Mouse (Mus musculus) spleen, adult 2 months (tissue): ENCODE measurements around the gene Neil1. TPM values are rescaled to one million over a fixed set of nuclear protein-coding genes. Genes with fewer than 3 reads are reported as not detected.

ENCODE experiments used
- DNase-seq, 2 experiments: peaks; one replicate each; pipeline versions ENCODE4 v3.0.0 to v3.0.0-alpha.2; 2012 to 2021; ENCODE audit warnings: low spot score in 2 of 2, low read depth in 1 of 2
- H3K27ac ChIP-seq: fragments of 200-500 bp; 2 replicates; pipeline ENCODE4 v1.5.1; 2012; ENCODE audit warnings: low read length, inconsistent platforms; ENCODE audit not compliant: insufficient read depth
- H3K27me3 ChIP-seq: fragments of 200-500 bp; 2 replicates; pipeline ENCODE4 v1.6.1; 2012; ENCODE audit warnings: mild to moderate bottlenecking, moderate library complexity, low read length, inconsistent platforms; ENCODE audit not compliant: control insufficient read depth, insufficient read depth
- H3K36me3 ChIP-seq: fragments of 200-500 bp; 2 replicates; pipeline ENCODE4 v1.6.1; 2012; ENCODE audit warnings: mild to moderate bottlenecking, low read length, inconsistent platforms; ENCODE audit not compliant: control insufficient read depth, insufficient read depth
- H3K4me1 ChIP-seq: fragments of 200-500 bp; 2 replicates; pipeline ENCODE4 v1.6.1; 2011; ENCODE audit warnings: inconsistent platforms; ENCODE audit not compliant: control insufficient read depth, insufficient read depth, insufficient read length
- H3K4me3 ChIP-seq: fragments of 200-500 bp; 2 replicates; pipeline ENCODE4 v1.5.1; 2011; ENCODE audit warnings: mild to moderate bottlenecking, inconsistent platforms; ENCODE audit not compliant: insufficient read depth, insufficient read length; ENCODE audit errors: extremely low read depth
- CTCF ChIP-seq: fragments of 200-500 bp; IDR thresholded peaks from 2 replicates; pipeline ENCODE4 v1.5.1; 2011; ENCODE audit warnings: mild to moderate bottlenecking, inconsistent platforms; ENCODE audit not compliant: insufficient read depth, insufficient read length, insufficient replicate concordance; ENCODE audit errors: extremely low read depth
- POLR2A ChIP-seq: fragments of 200-500 bp; IDR thresholded peaks from 2 replicates; pipeline ENCODE4 v1.6.1; 2011; ENCODE audit warnings: low read depth, low read length, inconsistent platforms
- WGBS: fragments of 180-500 bp; shearing (Covaris S2); methylation state at CpG from one replicate; pipeline ENCODE4 v1.1.7; 2018; 5-methylcytosine and 5-hydroxymethylcytosine counted together
- polyA plus RNA-seq: library from polyadenylated mRNA; depleted of rRNA; stranded (reverse); fragments of >200 nt; gene quantifications from 2 replicates; pipeline ENCODE4 v1.2.3, GENCODE M21; 2012

The Neil1 gene
- polyA plus RNA-seq, 1 experiment, result 11.5 TPM

DNA sequence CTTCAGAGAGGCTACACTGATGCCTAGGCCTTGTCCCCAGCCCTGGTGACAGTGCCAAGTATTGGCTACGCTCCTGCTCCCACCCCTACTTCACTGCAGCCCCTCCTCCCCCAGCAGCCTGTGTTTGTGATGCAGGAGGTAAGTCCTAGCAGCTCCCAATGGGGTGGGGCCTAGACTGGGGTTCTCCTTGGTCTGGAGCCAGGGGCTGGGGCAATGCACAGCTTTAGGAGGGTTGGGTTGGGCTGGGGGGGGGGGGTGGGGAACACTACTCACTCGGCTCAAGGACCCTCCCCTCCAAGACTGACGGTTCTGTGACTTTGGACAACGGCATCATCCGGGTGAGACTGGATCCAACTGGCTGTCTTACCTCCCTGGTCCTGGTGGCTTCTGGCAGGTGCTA lies 8.5 kb downstream of the Neil1 start:
- H3K27ac ChIP-seq, result no peak overlapping the region
- no peaks in the 10 kb centered on the region for H3K4me1 ChIP-seq
- WGBS, result 93% methylated on average over 5 of the region's 5 CpGs
- H3K4me3 ChIP-seq, result no peak overlapping the region
- DNase-seq, result no peak
- no peaks in the 10 kb centered on the region for H3K27me3 ChIP-seq
- H3K36me3 ChIP-seq, result peaks cover 51% of the 10 kb centered on the region
- TF ChIP-seq POLR2A, result no peak
- no peak for TF ChIP-seq CTCF

DNA sequence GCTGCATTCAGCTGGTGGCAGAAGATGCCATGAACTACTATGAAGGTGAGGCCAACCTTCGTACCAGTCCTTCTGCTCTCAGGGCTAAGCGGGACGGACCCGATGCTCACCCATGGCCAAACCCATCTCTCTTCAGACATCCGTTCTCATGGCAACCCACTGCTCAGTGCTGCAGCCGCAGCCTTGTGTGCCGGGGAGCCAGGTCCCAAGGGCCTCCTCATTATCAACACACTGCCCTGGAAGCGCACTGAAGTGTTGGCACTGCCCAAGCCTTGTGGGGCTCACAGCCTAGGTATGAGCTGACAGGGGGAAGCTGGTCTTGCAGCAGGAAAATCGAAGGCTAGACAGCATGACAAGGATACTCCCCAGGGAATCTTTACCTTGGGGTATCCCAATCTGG lies 9.0 kb downstream of the Neil1 start:
- Histone ChIP-seq H3K27me3 (no peaks in the 10 kb centered on the region), H3K27ac (no peak overlapping the region), H3K4me1 (no peaks in the 10 kb centered on the region), H3K4me3 (no peak overlapping the region), H3K36me3 (peaks cover 47% of the 10 kb centered on the region)
- no peak for DNase-seq
- 94% methylated on average over 9 of the region's 9 CpGs for WGBS
- no peak for TF ChIP-seq POLR2A
- TF ChIP-seq CTCF, result no peak

DNA sequence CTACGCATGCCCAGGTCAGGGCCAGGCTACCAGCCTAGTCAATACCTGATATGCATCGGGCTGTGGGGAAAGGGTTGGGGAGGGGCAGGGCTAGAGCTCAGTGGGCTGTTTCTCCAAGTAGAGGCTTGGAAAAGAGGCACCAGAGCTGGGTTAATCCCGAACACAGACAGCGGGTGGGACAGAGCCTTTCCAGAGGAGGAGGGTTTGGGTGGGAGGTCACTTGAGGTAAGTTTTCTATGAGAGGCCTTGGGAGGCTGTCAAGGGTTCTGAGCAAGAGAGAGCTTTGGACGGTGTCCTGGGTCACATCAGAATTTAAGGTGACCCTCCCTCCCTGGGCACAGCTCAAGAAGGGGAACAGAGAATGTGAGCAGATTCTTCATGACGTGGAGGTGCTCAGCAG lies 9.6 kb downstream of the Neil1 start:
- 93% methylated on average over 6 of the region's 6 CpGs for WGBS
- peaks cover 43% of the 10 kb centered on the region for H3K36me3 ChIP-seq

GRCm38 (mm10) chr9:57137777-57138176 lies 10.3 kb downstream of the Neil1 start:
- no peak overlapping the region for H3K4me3 ChIP-seq
- H3K4me1 ChIP-seq, result no peaks in the 10 kb centered on the region
- H3K36me3 ChIP-seq, result peaks cover 36% of the 10 kb centered on the region
- no peak for DNase-seq
- TF ChIP-seq CTCF (no peak), POLR2A (no peak)
- WGBS, result 83% methylated on average over 9 of the region's 9 CpGs
- no peaks in the 10 kb centered on the region for H3K27me3 ChIP-seq
- H3K27ac ChIP-seq, result no peak overlapping the region

More for the DNA sequence above, 9.6 kb downstream of the Neil1 start:
- no peak for TF ChIP-seq CTCF
- DNase-seq, result no peak
- no peak overlapping the region for H3K27ac ChIP-seq
- no peaks in the 10 kb centered on the region for H3K4me1 ChIP-seq
- no peak overlapping the region for H3K4me3 ChIP-seq
- H3K27me3 ChIP-seq, result no peaks in the 10 kb centered on the region

- Histone ChIP-seq H3K27ac (no peak overlapping the region), H3K27me3 (no peaks in the 10 kb centered on the region), H3K4me1 (no peaks in the 10 kb centered on the region), H3K4me3 (no peak overlapping the region), H3K36me3 (peaks cover 34% of the 10 kb centered on the region)
- 89% methylated on average over 6 of the region's 6 CpGs for WGBS
- TF ChIP-seq POLR2A (no peak), CTCF (no peak)
- no peak for DNase-seq
Observed at GRCm38 (mm10) chr9:57137246-57137645, 10.9 kb downstream of the Neil1 start.

- Histone ChIP-seq H3K4me1 (peaks cover 7% of the 10 kb centered on the region), H3K36me3 (peaks cover 15% of the 10 kb centered on the region), H3K27ac (peak within 1 kb of the TSS; percentile 94), H3K27me3 (no peaks in the 10 kb centered on the region), H3K4me3 (peak within 1 kb of the TSS; percentile 78)
- peak; percentile 88 to 94 for DNase-seq
- under 1% methylated on average over 58 of the region's 58 CpGs for WGBS
- TF ChIP-seq CTCF (peak; percentile 80; the same call in 1 of the 2 replicates), POLR2A (peak; percentile 81)
Observed at GRCm38 (mm10) chr9:57130577-57131433, 17.3 kb downstream of the Neil1 start, which contains the start of gene Man2c1. TSS of gene Man2c1 (plus strand) at chr9:57130690.

DNA sequence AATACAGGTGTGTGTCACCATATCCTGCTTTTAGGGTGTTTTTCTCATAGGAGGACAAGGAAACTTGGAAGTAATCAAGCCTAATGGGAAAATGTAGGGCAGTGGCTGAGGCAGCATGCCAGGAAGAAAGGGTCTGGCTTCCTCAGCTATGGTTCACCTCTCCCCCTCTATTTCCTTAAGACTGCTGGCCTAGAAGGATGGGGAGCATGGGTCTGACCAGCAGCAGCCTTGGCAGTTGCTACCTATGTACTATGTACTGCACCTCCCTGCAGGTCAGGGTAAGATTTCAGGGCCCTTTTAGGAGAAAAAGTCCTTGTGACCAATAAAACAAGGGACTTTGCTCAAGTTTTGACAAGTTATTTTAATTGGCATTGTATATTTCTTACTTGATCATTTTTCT lies 18.5 kb downstream of the Neil1 start:
- Histone ChIP-seq H3K27ac (no peak overlapping the region), H3K4me1 (peaks cover 7% of the 10 kb centered on the region), H3K4me3 (no peak overlapping the region), H3K36me3 (peaks cover 12% of the 10 kb centered on the region), H3K27me3 (no peaks in the 10 kb centered on the region)
- no peak for TF ChIP-seq POLR2A
- no peak for DNase-seq
